Mouse (Mus musculus) retina, postnatal 7 days (tissue): ENCODE data around the gene Kank2.

Experiments used
- DNase-seq: peaks from one replicate; pipeline ENCODE4 v3.0.0-alpha.2; 2012; ENCODE audit warnings: low read depth, low spot score

The Kank2 gene

GRCm38 (mm10) chr9:21717015-21717414 lies 81.5 kb downstream of the Kank2 start:
- DNase-seq, result no peak
